Mouse (Mus musculus) MEL (cell line): ENCODE measurements around the gene Kif24. TPM values are rescaled to one million over a fixed set of nuclear protein-coding genes. Genes with fewer than 3 reads are reported as not detected.

Source experiments
- DNase-seq: peaks from one replicate; pipeline ENCODE4 v3.0.0; 2011; ENCODE audit warnings: low read depth, low spot score
- H3K27ac ChIP-seq: 2 replicates; pipeline ENCODE4 v1.5.1; 2012; ENCODE audit warnings: low read depth, mild to moderate bottlenecking, control low read depth, low read length, moderate library complexity; ENCODE audit not compliant: control insufficient read depth
- H3K27me3 ChIP-seq, 2 experiments: fragments of 150-350 bp in 1 of 2; sonication (generic) in 1 of 2; 2 replicates each; pipeline ENCODE4 v1.6.1; 2012; ENCODE audit warnings: low read length in 2 of 2, mild to moderate bottlenecking in 2 of 2, improper control_type of control experiment in 1 of 2, moderate library complexity in 1 of 2; ENCODE audit not compliant: insufficient read depth in 2 of 2, control insufficient read depth in 1 of 2
- H3K36me3 ChIP-seq, 2 experiments: 2 replicates each; pipeline ENCODE4 v1.6.1; 2012 to 2014; ENCODE audit warnings: low read length in 2 of 2, improper control_type of control experiment in 1 of 2, inconsistent platforms in 1 of 2, mild to moderate bottlenecking in 1 of 2; ENCODE audit not compliant: insufficient read depth in 2 of 2, control insufficient read depth in 1 of 2
- H3K4me1 ChIP-seq, 2 experiments: fragments of 150-350 bp in 1 of 2; sonication (generic) in 1 of 2; 2 replicates each; pipeline ENCODE4 v1.6.1; 2012; ENCODE audit warnings: low read length in 2 of 2, improper control_type of control experiment in 1 of 2, mild to moderate bottlenecking in 1 of 2; ENCODE audit not compliant: insufficient read depth in 2 of 2, control insufficient read depth in 1 of 2
- H3K4me3 ChIP-seq, 2 experiments: fragments of 150-350 bp in 1 of 2; sonication (generic) in 1 of 2; 2 replicates each; pipeline ENCODE4 v1.5.1; 2012; ENCODE audit warnings: low read depth in 2 of 2, low read length in 2 of 2, mild to moderate bottlenecking in 2 of 2, moderate library complexity in 2 of 2, control low read depth in 1 of 2, improper control_type of control experiment in 1 of 2; ENCODE audit not compliant: control insufficient read depth in 1 of 2, insufficient read depth in 1 of 2
- H3K79me2 ChIP-seq: 2 replicates; pipeline ENCODE4 v1.6.1; 2012; ENCODE audit warnings: mild to moderate bottlenecking, low read length, moderate library complexity; ENCODE audit not compliant: control insufficient read depth, poor library complexity, insufficient read depth
- H3K9ac ChIP-seq: 2 replicates; pipeline ENCODE4 v1.6.1; 2012; ENCODE audit warnings: low read depth, mild to moderate bottlenecking, control low read depth, low read length, moderate library complexity; ENCODE audit not compliant: control insufficient read depth, poor library complexity, severe bottlenecking
- H3K9me3 ChIP-seq: fragments of 150-350 bp; sonication (generic); replicated peaks from 2 replicates; pipeline ENCODE4 v1.6.1; 2012; ENCODE audit warnings: mild to moderate bottlenecking, low read length, improper control_type of control experiment, moderate library complexity; ENCODE audit not compliant: insufficient read depth
- E2F4 ChIP-seq: IDR thresholded peaks from 2 replicates; pipeline ENCODE4 v1.6.1; 2011; ENCODE audit warnings: low read depth, low read length, improper control_type of control experiment, borderline replicate concordance
- ELF1 ChIP-seq: IDR thresholded peaks from 2 replicates; pipeline ENCODE4 v1.6.1; 2014; ENCODE audit warnings: low read depth, mild to moderate bottlenecking, inconsistent platforms, low read length, improper control_type of control experiment, moderate library complexity
- MYC ChIP-seq: IDR thresholded peaks from 2 replicates; pipeline ENCODE4 v1.6.1; 2011; ENCODE audit warnings: low read depth, mild to moderate bottlenecking, low read length, improper control_type of control experiment, moderate library complexity
- NELFE ChIP-seq: IDR thresholded peaks from 2 replicates; pipeline ENCODE4 v1.6.1; 2011; ENCODE audit warnings: low read depth, low read length, improper control_type of control experiment
- POLR2A ChIP-seq, 2 experiments: IDR thresholded peaks; 2 replicates each; pipeline ENCODE4 v1.6.1; 2011 to 2012; ENCODE audit warnings: low read length in 2 of 2, mild to moderate bottlenecking in 2 of 2, control low read depth in 1 of 2, improper control_type of control experiment in 1 of 2, low read depth in 1 of 2, moderate library complexity in 1 of 2; ENCODE audit not compliant: control insufficient read depth in 1 of 2, insufficient read depth in 1 of 2, poor library complexity in 1 of 2
- RAD21 ChIP-seq: IDR thresholded peaks from 2 replicates; pipeline ENCODE4 v1.6.1; 2011; ENCODE audit warnings: mild to moderate bottlenecking, low read depth, low read length, improper control_type of control experiment
- TBP ChIP-seq: IDR thresholded peaks from 2 replicates; pipeline ENCODE4 v1.8.0; 2011; ENCODE audit warnings: low read depth, low read length, improper control_type of control experiment
- UBTF ChIP-seq: IDR thresholded peaks from 2 replicates; pipeline ENCODE4 v1.6.1; 2012; ENCODE audit warnings: low read depth, mild to moderate bottlenecking, inconsistent platforms, low read length, improper control_type of control experiment, moderate library complexity, borderline replicate concordance; ENCODE audit not compliant: insufficient read depth
- USF1 ChIP-seq: IDR thresholded peaks from 2 replicates; pipeline ENCODE4 v1.6.1; 2014; ENCODE audit warnings: low read depth, mild to moderate bottlenecking, inconsistent platforms, low read length, improper control_type of control experiment, moderate library complexity
- ZC3H11A ChIP-seq: IDR thresholded peaks from 2 replicates; pipeline ENCODE4 v1.6.1; 2012; ENCODE audit warnings: low read depth, mild to moderate bottlenecking, inconsistent platforms, low read length, improper control_type of control experiment
- ZMIZ1 ChIP-seq: IDR thresholded peaks from 2 replicates; pipeline ENCODE4 v1.6.1; 2012; ENCODE audit warnings: low read depth, mild to moderate bottlenecking, inconsistent platforms, low read length, improper control_type of control experiment, moderate library complexity
- ZNF384 ChIP-seq: IDR thresholded peaks from 2 replicates; pipeline ENCODE4 v1.6.1; 2012; ENCODE audit warnings: low read depth, mild to moderate bottlenecking, inconsistent platforms, low read length, improper control_type of control experiment
- polyA plus RNA-seq, 2 experiments: library from polyadenylated mRNA; stranded (reverse) in 1 of 2; unstranded in 1 of 2; fragments of >175 nt in 1 of 2; fragments of >200 nt in 1 of 2; gene quantifications; 2 replicates each; pipeline versions ENCODE4 v1.2.1 to v1.2.4; 2012; ENCODE audit warnings: low replicate concordance in 2 of 2, low read depth in 1 of 2; ENCODE audit not compliant: insufficient read length in 2 of 2, insufficient read depth in 1 of 2, missing spikeins in 1 of 2
- total RNA-seq: library from RNA; depleted of rRNA; stranded (reverse); fragments of 300-350 nt; gene quantifications from 2 replicates; pipeline ENCODE4 v1.2.3, GENCODE M21; 2012

Gene Kif24
- total and polyA plus RNA-seq, 3 experiments = 11.6 to 13.2 TPM; not detected in 1

DNA sequence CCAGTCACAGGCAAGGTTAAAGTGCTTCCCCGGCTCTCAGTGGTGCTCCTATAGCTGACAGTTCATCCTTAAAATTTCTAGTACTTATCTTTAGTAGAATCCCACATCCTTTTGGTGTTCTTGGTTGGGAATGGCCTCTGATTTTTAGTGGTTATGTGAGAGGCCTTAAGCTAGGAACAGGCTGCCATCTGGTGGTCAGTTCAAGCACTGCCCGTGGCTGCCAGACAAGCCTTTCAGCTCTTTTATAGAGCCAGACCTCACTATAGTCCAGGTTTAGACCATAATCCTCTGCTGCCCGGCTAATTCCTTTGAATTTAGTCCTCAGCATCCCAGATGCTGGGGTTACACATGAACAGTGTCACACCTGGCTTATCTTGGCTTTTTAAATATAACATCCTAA, 74.6 kb downstream of the Kif24 start (continued):
- no peak for TF ChIP-seq ZNF384

DNA sequence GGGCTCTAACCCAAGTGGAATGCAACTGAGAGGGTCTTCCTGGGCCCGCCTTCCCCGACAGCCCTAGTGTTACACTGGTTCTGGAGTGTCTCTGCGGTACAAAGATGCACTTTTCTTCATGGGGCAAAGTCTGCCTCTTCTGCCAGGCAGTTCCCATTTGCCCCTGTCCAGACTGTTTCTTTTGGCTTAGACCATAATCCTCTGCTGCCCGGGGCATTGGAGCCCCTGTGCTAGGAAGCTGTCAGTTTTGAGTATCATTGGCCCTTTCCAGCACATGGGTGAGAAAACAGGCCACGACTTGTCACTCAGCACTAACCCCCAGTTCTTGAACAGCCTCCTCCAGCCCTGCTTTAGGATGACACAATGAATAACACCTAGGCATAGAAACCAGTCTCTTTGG, 75.4 kb downstream of the Kif24 start:
- Histone ChIP-seq H3K4me1 (no peaks in the 10 kb centered on the region; a peak in 1 of 4 replicates), H3K79me2 (no peaks in the 10 kb centered on the region), H3K27me3 (no peaks in the 10 kb centered on the region), H3K9me3 (no peaks in the 10 kb centered on the region), H3K4me3 (no peak overlapping the region), H3K9ac (no peak overlapping the region), H3K27ac (no peak overlapping the region), H3K36me3 (peaks cover 0 to 4% of the 10 kb centered on the region in 2 experiments; a peak in 2 of 4 replicates)
- TF ChIP-seq POLR2A (IDR thresholded peaks at IDR 0.05; ENCODE audit: control insufficient read depth in 1 of 2, insufficient read depth in 1 of 2, low read depth in 1 of 2, low read length in 2 of 2, poor library complexity in 1 of 2) (no peak), UBTF (no peak), RAD21 (no peak), TBP (no peak), ELF1 (no peak), ZC3H11A (no peak)
- no peak for DNase-seq

DNA sequence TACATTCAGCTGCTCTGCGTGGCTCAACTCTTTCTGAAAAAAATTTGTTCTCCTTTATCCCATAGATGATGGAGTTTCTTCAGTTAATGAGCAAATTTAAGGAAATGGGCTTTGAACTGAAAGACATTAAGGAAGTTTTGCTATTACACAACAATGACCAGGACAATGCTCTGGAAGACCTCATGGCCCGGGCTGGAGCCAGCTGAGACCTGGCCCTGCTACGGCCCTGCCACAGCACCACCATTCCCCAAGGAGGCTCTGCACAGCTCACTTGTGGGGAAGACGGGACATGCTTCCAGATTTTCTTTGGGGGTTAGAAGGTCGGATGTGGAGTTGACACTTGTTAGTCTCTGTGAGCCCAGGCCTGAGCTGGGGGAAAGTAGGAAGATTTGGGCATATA, 76.1 kb downstream of the Kif24 start:
- H3K79me2 ChIP-seq = no peaks in the 10 kb centered on the region
- H3K27me3 ChIP-seq = no peaks in the 10 kb centered on the region
- no peak overlapping the region for H3K9ac ChIP-seq
- H3K27ac ChIP-seq = no peak overlapping the region
- no peak for DNase-seq
- no peaks in the 10 kb centered on the region; a peak in 1 of 4 replicates for H3K4me1 ChIP-seq
- TF ChIP-seq TBP = no peak
- TF ChIP-seq USF1 = no peak
- no peak for TF ChIP-seq NELFE
- TF ChIP-seq POLR2A (IDR thresholded peaks at IDR 0.05; ENCODE audit: control insufficient read depth in 1 of 2, insufficient read depth in 1 of 2, low read depth in 1 of 2, low read length in 2 of 2, poor library complexity in 1 of 2) = no peak
- TF ChIP-seq E2F4 = no peak
- TF ChIP-seq ZMIZ1 = no peak
- no peak for TF ChIP-seq MYC
- H3K36me3 ChIP-seq = peaks cover 0 to 4% of the 10 kb centered on the region in 2 experiments; a peak in 2 of 4 replicates
- no peaks in the 10 kb centered on the region for H3K9me3 ChIP-seq
- no peak overlapping the region for H3K4me3 ChIP-seq
